Mouse (Mus musculus) adrenal gland (tissue): ENCODE results near the gene Bmp4.

Experiments used
- intact Hi-C: fragments of 180-260 bp; cut with DNase I; formaldehyde crosslinking; loops from one replicate; pipeline ENCODE4 v1.15.1; 2025
- long read RNA-seq, 2 experiments: library from polyadenylated mRNA; unstranded; transcript quantifications; one replicate each; pipeline ENCODE4 v2.0.0; 2020; ENCODE audit warnings: borderline replicate concordance in 1 of 2; ENCODE audit not compliant: insufficient replicate concordance in 1 of 2

Gene Bmp4
- long read RNA-seq, experiment 1, partial matches to known transcripts = 2 of 6 reads
- long read RNA-seq, experiment 1, other reads (novel, unspliced or antisense) = 1 of 6 reads
- long read RNA-seq, experiment 2, partial matches to known transcripts = 1 of 8 reads
- long read RNA-seq, experiment 2, other reads (novel, unspliced or antisense) = 3 of 8 reads

DNA sequence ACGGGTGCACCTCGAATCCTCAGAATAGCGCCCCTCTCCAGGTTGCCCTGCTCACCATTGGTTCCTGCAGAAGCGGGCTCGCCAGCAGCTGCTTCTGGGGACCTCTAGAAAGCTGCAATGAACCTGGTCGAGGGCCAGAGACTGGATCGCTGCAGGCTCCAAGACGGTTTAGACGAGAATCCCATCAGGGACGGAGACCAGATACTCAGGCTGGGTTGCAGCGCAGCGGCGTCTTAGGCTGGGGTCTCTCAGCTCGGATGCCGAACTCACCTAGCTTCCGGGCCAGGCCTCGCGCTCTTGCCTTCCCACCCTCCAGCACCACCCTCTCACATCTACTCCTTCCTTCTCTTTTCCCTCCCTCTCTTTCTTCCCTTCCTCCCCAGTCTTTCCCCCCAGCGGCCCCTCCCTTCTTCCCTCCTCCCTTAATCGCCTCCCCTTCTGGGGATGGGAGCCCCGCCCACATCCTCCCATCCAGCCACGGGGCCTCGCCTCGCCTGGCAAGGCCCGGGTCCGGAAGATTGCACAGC is at the start of gene Bmp4:
TSS of gene Bmp4 (minus strand) at position 421 of the 527 bp plus-strand sequence.
- intact Hi-C loops = no loop called here

DNA sequence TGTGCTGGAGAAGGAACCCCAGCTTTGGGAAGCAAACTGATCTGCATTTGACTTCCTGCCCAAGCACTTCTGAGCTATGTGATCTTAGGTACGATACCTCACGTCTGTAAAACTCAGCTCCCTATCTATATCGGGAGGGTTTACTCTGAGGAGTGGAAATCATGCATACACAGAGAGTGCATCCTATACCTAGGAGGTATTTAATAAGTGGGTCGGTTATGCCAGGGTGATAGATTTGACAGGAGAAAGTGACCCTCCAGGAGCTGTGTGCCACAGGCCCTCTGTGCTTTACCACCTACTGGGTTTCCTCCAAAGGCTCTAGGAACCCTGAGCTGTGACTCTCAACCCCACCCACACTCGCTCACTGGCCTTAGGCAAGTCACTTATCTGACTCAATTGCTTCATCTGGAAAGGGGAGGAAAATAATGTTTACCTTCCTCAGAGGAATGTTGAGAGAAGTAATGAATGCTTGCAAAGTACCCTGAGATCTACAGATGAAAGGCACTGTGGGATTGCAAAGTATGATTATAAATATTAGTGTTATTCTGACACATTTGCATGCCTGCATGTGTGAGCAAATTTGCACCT is 49.1 kb upstream of the Bmp4 start:
- intact Hi-C loops = no loop called here

DNA sequence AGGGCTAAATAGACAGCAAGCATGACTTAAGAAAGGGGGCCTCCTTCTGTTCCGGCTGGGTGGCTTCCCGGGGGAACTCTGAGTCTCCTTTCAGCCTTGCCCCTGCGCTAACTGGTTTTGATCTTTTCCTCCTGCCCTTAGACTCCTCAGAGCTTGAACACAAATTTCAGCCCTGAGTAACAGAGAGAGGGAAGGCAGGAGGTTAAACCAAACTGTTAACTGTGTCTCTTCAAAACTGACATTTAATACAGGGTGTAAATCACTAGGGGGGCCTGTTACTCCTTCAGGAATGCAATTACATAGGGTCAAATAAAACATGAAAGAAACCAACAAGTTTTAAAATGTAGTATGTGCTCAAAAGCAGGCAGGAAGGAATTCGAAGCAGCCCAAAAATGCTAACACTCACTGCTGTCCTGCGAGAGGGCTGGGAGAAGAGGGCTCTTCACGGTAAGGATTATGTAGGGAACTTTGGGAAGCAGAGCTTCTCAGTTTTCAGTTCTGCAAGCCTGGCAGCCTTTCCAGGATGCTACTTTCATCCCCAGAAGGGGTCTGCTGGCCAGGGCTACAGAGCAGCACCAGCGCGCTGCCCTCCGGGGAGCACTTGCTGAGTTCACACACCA is 46.1 kb upstream of the Bmp4 start:
- intact Hi-C loops = no loop called here

DNA sequence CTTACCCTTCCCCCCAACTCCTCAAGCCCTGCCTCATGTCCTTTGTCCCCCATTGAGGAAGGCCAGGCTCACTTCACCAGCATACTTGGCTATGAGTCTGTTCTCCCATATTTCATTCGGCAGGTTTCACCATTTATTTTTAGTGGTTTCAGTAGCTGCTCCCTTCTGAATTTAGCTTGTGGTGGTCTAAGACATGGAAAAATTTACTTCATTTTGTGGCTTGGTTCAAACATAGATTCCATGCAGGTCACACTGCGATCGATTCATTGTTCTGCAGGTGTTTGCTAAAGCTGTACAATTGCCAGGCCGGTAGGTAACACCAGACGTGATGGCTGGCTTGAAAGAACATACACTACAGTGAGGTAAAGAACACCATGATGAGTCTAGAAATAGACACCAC is 39.8 kb upstream of the Bmp4 start:
- intact Hi-C loops = no loop called here

DNA sequence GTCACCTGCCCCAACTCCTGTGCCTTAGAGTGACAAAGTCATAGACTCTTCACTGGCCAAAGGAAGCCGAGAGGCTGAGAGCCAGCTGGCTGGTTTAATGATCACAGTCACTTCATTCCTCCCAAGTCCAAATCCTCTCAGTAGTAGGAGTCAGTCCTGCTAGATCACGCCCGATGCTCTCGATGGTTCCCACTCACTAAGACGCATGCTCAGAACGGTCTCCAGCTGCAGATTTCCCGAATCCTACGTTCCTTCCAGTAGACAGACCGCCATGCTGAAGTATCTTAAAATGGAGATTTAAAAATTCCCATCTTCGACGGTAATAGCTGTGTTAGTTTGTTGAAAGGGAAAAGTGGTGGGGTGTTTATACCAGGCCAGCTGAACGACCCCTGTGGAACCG is 36.8 kb upstream of the Bmp4 start:
- intact Hi-C loops = no loop called here

DNA sequence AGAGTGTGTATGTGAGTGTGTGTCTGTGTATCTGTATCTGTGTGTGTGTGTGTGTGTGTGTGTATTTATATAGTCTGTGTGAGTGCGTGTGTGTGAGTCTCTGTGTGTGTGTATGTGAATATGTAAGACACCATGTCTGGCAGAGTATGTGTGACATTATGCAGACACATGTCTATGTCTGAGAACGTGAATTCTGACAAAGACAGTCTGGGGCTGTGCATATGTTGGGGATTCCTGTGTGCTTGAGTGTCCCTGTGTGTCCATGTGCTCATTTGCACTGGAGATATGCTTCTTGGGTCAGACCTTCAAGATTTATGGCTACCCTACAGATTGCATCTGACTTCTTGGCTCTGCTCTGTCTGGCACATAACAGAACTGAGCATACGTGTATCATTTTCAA is 31.4 kb upstream of the Bmp4 start:
- intact Hi-C loops = no loop called here

DNA sequence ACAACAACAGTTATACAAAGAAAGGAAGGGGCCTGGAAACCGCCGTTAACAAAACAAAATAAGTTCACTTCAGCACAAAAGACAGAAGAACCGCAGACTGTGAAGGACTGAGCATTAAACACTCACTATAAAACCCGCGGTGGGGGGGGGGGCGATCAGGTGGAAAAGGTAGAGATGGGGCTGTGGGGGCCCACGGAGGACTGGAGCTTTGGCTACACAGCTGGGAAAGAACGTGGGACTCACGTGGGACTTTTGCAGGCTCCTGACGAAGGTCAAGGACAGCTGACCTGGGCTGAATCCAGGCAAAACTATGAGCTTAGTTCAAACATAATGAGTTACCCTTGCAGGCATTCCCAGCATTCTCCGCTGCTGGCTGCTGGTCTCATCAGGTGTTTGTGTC is 28.8 kb upstream of the Bmp4 start:
- intact Hi-C loops = no loop called here

DNA sequence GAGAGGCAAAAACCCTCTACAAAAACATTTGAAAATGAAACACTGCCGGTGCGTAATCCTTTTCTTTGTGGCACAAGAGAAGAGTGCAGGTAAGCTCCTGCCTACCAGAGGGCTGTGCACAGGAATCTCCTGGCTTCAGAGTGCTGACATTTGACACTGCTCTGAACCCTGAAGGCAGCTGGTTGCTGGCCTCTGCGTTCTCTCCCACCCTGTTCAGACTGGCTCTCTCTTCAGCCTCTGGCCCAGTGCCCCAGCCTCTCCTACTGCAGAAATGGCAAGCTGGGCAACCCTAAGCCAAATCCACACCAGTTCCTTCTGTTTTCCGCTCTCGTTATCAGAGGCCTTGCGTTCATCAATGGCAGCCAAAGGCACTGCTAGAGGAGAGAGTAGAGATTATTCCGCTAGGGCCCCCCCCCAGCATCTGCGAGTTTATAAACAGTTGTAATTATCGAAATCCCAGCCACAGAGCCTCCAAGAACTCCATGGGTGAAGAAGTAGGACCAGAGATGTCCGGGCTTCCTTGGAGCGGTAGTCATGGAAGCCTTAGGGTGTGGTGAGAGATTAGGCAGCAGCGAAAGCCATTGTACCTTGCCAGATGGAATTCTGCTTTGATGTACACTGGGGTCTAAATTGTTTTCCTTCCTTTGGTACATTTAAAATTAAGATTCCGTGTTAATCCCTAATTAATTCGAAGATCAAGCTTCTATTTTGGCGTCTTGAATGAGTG is 28.1 kb upstream of the Bmp4 start:
- intact Hi-C loops = no loop called here

DNA sequence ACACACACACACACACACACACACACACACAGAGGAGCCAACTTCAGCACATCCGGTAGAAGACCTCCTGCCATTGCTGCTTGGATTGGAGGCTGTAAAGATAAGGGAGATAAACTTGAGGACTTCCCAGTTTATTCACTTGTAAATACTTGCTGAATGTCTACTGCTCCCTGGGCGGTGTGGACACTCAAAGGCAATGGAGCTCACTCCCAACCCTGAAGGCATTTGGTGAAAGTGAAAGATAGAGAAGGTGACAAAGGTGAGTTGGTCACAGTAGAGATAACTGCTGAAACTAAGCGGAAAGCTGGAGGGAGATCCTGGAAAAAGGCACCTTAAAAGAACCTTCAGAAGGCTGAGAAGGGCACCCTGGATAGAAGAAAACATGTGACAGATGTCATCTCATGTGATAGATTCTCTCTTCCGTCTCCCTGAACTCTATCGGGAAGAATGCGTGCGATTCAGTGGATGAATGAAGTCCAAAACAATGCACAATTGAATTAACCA is 22.1 kb upstream of the Bmp4 start:
- intact Hi-C loops = no loop called here

DNA sequence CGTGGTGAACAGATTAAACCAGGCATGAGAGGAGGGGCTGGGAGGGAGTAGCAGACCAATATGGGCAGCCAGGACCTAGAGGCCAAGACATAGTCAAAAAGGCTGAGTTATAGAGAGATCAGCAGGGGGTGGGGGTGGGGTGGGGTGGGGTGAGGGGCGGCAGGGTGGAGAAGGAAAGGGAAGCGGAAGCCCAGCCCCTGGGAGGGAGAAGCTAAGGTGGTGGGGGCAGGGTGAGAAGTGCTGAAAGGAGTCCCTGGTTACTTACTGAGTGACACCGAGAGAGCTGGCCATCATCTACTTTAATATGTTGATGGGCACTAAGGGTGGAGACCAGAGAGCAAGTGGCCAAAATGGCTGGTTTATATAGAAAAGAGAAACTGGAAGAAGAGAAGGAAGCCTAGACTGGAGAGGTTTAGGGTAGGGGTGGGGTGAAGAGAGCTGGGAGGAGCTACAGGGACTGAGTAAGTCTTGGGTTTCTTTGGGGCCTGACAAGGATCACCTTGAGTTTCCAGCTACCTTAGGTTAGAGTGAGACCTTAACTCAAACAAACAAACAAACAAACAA is 20.2 kb upstream of the Bmp4 start:
- intact Hi-C loops = no loop called here

DNA sequence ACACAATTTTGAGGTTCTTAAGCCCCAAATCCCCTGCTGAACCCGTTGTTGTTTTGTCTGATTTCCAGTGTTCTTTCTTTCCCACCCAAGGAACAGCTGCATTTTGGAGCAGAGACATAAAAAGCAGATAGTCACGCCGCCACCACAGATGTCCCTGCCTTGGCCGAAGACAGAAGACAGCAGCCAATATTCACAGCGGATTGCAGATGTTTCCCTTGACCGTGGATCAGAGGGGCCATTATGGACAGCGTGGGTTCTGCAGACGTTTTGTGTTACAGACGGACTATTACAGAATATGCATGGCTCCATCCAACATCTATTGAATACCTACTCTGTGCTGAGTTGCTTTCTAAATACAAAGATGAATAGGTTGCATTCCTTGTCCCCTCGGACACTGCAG is 18.5 kb upstream of the Bmp4 start:
- intact Hi-C loops = no loop called here

DNA sequence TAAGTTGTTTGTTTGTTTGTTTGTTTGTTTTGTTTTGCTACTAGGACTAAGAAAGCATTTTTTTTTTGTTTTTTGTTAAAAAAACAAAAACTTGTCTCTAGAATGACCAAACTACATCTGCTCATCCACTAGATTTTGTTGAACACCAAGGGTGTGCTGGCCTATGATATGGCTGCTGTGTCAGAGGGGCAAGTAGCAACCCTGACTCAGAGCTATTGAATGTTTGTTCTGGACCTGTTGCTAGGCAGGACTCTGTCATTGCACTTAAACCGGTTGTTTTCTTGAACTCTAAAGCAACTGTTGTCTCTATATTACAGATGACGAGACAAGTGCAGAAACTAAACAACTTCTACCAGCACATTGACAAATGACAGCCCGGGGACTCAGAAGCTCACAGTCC is 17.9 kb upstream of the Bmp4 start:
- intact Hi-C loops = no loop called here

DNA sequence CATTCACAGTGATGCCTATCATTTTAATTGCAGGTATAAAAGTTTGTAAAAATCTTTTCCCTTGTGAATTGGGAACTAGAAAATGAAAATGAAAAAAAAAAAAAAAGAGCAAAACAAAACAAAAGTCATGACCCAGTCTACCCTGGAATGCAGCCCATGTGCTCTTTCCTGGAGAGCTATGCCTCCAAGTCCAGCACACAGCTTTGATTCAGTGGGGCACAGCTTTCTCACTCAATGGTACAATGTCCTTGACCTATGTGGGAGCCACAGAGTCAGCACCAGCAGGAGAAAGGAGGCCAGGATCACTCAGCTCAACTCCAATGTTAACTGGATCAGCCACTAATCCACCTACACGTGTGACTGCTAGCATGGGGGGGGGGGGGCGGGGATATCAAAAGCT is 9.5 kb upstream of the Bmp4 start:
- intact Hi-C loops = no loop called here

DNA sequence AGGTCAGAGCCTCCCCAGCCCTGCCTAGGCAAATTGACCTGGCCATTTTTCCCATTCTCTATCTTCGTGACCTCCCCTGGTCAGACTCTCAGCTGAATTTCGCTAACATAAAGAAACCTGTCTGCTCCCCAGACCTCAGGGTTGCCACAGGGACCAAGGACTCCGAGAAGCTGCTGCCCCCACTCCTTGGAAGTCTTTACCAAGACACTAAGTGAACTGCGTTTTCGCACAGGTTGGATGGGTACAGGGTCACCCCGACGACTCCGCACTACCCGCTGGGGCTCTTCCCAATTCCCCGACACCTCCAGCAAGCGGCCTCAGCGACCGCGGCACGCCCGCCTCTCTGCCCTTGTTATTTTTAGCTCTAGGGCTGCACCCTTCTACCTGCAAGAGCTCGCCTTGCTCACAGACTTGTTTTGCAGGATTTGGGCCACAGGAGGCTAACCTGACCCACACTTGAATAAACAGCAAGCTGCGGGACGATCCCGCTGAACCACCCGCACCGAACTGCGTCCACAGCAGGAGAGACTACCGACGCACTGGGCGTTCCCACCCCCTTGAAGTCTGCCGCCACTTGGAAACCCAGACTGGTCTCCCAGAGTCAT is 7.7 kb upstream of the Bmp4 start:
- intact Hi-C loops = no loop called here

DNA sequence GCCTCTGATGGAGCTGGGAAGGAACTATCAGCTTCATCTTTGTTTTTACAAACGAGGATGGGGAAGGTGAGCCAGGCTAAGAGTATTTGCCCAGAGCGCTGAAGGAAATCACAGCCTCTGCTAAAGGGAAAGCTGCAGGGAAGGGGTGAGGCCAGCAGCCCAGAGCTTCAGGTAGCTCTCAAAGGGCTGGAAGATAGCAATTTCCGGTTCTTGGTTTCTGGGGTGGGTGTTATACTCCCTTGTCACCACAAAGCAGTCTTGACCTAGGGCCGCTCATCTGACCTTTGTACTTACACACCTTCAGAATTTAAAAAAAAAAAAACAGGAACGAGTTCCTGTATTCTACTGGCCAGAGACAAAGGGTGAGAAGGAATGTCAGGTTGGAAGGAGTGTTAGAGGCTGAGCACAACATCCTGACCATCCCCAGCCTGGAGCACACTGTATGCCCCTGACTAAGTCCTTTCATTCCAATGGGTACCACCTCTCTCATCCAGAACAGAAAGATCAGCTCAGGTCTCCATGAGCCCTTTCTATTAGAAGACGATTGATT is 1.2 kb upstream of the Bmp4 start:
- intact Hi-C loops = no loop called here

DNA sequence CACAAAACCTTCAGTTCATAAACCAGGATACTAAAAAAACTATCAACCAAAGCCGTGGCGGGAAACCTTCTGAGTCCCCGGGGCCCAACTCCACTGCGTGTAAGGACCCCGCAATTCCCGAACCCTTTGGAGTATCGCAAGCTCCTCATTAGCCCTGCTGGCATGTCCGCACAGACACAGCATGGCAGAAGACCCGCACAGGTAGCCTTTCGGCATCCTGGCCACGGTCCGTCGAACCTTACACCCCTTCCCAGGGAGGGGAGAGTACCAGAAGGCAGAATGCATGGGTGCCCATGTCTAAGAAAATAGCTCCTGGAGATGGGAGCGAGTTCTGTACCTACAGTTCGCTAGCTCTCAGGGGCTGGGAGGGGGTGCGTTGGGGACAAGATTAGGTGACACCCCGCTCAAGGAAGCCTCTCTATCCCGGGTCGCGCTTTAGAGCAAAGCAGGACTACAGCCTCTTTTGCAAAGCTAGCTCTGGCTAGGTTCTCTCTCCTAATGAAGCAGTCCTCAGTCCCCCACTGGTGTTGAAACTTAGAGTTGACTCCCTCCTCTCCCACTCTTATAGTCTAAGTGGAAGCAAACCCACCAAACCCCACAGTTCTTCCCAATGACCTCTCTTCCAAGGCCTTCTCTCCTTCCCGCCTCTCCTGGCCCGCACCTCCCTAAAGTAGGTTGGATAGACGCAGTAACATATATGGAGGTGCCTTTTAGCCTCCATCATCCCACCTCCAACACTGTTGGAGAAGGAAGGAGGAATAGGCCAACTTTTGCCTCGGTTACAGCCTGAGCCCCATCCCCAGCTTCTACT is 826 bp downstream of the Bmp4 start:
- intact Hi-C loops = loop anchor here (5.0 kb wide), 1 partner anchor 397 kb away; no protein-coding TSS in a partner anchor

DNA sequence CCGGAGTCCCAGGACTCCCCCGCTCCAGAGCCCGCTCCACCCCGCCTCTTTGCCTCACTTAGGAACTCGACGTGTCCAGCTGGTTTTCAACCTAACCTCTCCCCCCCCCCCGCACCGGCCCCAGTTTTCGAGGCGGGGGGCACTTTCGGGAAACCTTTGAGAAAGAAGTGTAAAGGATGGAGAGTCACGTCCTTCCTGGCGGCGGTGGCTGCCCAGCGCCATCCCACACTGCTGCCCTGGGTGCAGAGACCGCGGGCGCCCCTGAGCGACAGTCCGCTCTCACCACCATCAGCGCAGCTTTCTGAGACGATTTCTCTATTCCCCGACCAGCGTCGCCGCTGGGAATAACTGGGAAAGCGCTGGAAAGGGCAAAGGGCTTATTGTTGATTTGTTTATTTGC is 1.8 kb downstream of the Bmp4 start:
- intact Hi-C loops = loop anchor here (5.0 kb wide), 1 partner anchor 396 kb away; no protein-coding TSS in a partner anchor

DNA sequence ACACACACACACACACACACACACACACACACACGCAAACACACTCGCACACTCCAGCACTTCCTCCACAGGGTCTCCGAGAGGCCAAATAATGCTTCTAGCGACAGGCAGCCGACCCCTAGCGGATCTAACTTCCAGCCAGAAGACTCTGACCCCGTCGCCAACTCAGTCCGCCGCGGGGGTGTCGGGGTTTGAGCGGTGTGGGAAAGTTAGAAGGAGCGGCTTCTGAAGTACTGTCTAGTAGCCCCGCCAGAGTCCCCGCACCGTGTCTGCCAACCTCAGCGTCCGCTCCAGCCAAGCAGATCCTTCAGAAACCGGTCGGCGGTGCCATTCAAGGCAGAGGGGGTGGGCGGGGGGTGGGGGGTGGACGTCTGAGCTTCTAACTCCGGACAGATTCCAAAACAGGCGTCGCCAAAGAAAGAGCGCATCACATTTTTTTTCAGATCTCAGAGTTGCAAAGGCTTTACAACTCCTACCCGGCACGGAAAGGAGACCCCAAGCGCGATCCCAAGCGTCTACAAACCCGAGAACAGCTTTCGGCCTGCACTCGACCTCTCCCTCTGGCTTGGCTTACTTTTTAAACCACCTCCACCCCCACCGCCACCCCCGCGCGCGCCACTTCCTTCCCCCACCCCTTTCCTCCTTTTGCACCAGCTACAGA is 2.5 kb downstream of the Bmp4 start:
- intact Hi-C loops = loop anchor here (5.0 kb wide), 1 partner anchor 396 kb away; no protein-coding TSS in a partner anchor

DNA sequence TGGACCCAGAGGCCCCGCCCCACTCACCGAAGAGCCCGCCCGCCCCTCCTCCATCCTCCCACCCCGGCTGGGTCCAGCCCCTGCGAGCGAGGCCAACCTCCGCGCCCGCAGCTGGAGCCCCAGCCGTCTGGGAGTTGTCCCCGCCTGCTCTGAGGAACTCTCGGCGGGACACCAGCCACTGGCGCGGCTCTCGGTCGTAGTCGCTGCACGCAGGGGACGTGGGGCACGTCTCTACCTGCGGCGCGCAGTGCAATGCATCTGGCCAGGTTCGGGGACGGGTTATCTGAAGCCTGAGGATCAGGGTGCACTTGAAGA is 3.2 kb downstream of the Bmp4 start:
- intact Hi-C loops = loop anchor here (5.0 kb wide), 1 partner anchor 395 kb away; no protein-coding TSS in a partner anchor
